In the genomic region with DNA sequence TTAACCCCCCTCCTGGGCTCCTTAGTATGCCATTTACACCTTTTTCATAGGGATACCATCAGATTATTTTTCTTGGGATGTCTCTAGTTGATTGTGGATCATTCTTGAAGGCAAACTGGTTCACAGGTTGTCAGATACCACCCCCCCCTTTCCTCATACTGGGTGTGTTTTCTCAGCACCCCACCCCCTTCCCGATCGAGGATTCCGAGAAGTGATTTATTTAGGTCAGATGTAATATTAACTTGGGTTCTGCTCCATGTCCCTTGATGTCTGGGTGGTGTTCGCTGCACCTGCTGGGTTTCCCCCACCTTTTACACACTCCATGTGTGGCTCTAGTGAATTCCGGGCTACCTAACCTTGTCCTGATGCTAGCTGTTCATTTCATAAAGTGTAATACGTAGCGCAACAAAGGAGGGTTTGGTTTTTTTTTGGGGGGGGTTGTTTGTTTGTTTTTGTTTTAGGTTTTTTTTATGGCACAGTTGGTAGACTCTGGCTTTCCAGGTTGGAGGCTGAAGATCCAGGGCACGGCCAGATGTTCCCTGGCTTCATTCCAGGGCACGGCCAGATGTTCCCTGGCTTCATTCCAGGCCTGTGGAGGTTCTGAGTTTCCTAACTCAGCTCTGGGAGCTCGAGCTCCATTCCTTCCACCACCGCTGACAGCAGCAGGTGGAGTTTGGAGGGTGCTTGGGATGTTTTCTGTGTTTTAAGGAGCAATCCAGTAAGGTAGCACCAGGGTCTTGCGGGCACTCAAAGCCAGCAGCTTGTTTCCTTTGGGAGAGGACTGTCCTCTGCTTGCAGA, we compare ENCODE assay signal across 23 mouse cellular contexts. TPM values are rescaled to one million over a fixed set of nuclear protein-coding genes. Genes with fewer than 3 reads are reported as not detected.
DNase-seq lines count a peak whose midpoint lies in the region; ATAC-seq and TF ChIP-seq lines count a peak whose summit lies in the region.
"Had no signal": no experiment of that assay in that cellular context is flagged by ENCODE, and none has a peak within 500 bp of the region (broad histone marks: within the 10 kb centered on the region; RNA-seq: fewer than 3 reads in every experiment).

No protein-coding gene starts in this region.

- H3K27me3 ChIP-seq in neural tube, embryonic 11.5 days (ENCODE audit: control insufficient read depth, insufficient read depth, low read length), result no peaks in the 10 kb centered on the region
- no peaks in the 10 kb centered on the region for H3K27me3 ChIP-seq in cerebellum, adult 2 months (ENCODE audit: control insufficient read depth, insufficient read depth, low read length)
- peaks cover 15% of the 10 kb centered on the region for H3K27me3 ChIP-seq in midbrain, embryonic 10.5 days (ENCODE audit: low read depth, poor library complexity, severe bottlenecking)
- H3K27me3 ChIP-seq: forebrain, embryonic 13.5 days; liver, embryonic 13.5 days; neural tube, embryonic 15.5 days had no signal

- peak; percentile 12 to 18 for DNase-seq in heart, adult 18-20 months
- DNase-seq in heart, postnatal 36 days, result no peak
- DNase-seq in neural tube, embryonic 11.5 days (ENCODE audit: low spot score), result peak; percentile 17
- DNase-seq in neural tube, embryonic 10.5 days (ENCODE audit: extremely low spot score, low spot score), result no peak
- DNase-seq in kidney, postnatal 14 days, result peak; percentile 29
- DNase-seq in cerebellum, adult 2 months, result no peak
- no peak for DNase-seq in midbrain, embryonic 10.5 days (ENCODE audit: low spot score)
- DNase-seq: adrenal gland, adult 8-10 months; cerebellum, adult 9-11 months; gastrocnemius, postnatal 10 days; heart, adult 2 months; layer of hippocampus, adult 9-11 months; liver, embryonic 13.5 days; midbrain, embryonic 14.5 days; thymus, postnatal 36 days had no signal

- 0 out of 2 replicates have a peak, but pooled peaks cover 4% of the 10 kb centered on the region for H3K4me1 ChIP-seq in neural tube, embryonic 11.5 days (ENCODE audit: control insufficient read depth, insufficient read depth, low read length)
- H3K4me1 ChIP-seq in cerebellum, adult 2 months (ENCODE audit: control insufficient read depth, insufficient read depth, low read length), result no peaks in the 10 kb centered on the region
- H3K4me1 ChIP-seq in midbrain, embryonic 10.5 days, result peaks cover 14% of the 10 kb centered on the region
- H3K4me1 ChIP-seq: forebrain, embryonic 13.5 days; hindbrain, embryonic 12.5 days; liver, embryonic 13.5 days had no signal

- no peak for TF ChIP-seq POLR2A in cerebellum, adult 2 months (IDR thresholded peaks at IDR 0.05; ENCODE audit: borderline replicate concordance, insufficient read depth, low read length)

- 84% methylated on average over 12 of the region's 12 CpGs for WGBS in neural tube, embryonic 11.5 days
- WGBS in cerebellum, adult 2 months, result 72% methylated on average over 12 of the region's 12 CpGs
- WGBS in midbrain, embryonic 10.5 days, result 89% methylated on average over 12 of the region's 12 CpGs

- no peak overlapping the region for H3K9ac ChIP-seq in neural tube, embryonic 11.5 days (ENCODE audit: low read length)
- H3K9ac ChIP-seq: forebrain, embryonic 13.5 days; hindbrain, embryonic 12.5 days; liver, embryonic 13.5 days; neural tube, embryonic 15.5 days had no signal

- intact Hi-C loops in heart, postnatal 36 days (cut with DNase I), result no loop called here

- no peak overlapping the region for H3K27ac ChIP-seq in neural tube, embryonic 11.5 days (ENCODE audit: low read depth, low read length)
- H3K27ac ChIP-seq in cerebellum, adult 2 months (ENCODE audit: insufficient read depth, low read length), result no peak overlapping the region
- H3K27ac ChIP-seq in midbrain, embryonic 10.5 days (replicated peaks), result no peak overlapping the region
- H3K27ac ChIP-seq: forebrain, embryonic 13.5 days; heart, adult 2 months; hindbrain, embryonic 12.5 days; left cerebral cortex, adult 2 months; liver, embryonic 13.5 days; neural tube, embryonic 15.5 days; stomach, postnatal 0 days had no signal

- no peak for TF ChIP-seq CTCF in cerebellum, adult 2 months (IDR thresholded peaks at IDR 0.05; ENCODE audit: borderline replicate concordance, insufficient read depth, low read depth, low read length)

- H3K36me3 ChIP-seq in neural tube, embryonic 11.5 days (ENCODE audit: control insufficient read depth, insufficient read depth, low read length), result no peaks in the 10 kb centered on the region
- no peaks in the 10 kb centered on the region for H3K36me3 ChIP-seq in midbrain, embryonic 10.5 days
- H3K36me3 ChIP-seq: hindbrain, embryonic 12.5 days; liver, embryonic 13.5 days; neural tube, embryonic 15.5 days had no signal

- H3K4me2 ChIP-seq in neural tube, embryonic 11.5 days (ENCODE audit: low read depth), result no peak overlapping the region
- H3K4me2 ChIP-seq: forebrain, embryonic 13.5 days; hindbrain, embryonic 12.5 days; liver, embryonic 13.5 days; neural tube, embryonic 15.5 days had no signal

- H3K9me3 ChIP-seq in neural tube, embryonic 11.5 days (ENCODE audit: control insufficient read depth, low read length), result no peaks in the 10 kb centered on the region
- no peaks in the 10 kb centered on the region; the same call in 1 of the 2 replicates for H3K9me3 ChIP-seq in midbrain, embryonic 10.5 days (replicated peaks)
- H3K9me3 ChIP-seq: forebrain, embryonic 13.5 days; liver, embryonic 13.5 days; neural tube, embryonic 15.5 days had no signal

- no peak overlapping the region for H3K4me3 ChIP-seq in neural tube, embryonic 11.5 days (ENCODE audit: low read depth, low read length)
- no peak overlapping the region for H3K4me3 ChIP-seq in cerebellum, adult 2 months (replicated peaks; ENCODE audit: insufficient read depth, low read depth, low read length)
- H3K4me3 ChIP-seq in midbrain, embryonic 10.5 days, result no peak overlapping the region
- H3K4me3 ChIP-seq: forebrain, embryonic 13.5 days; heart, adult 2 months; hindbrain, embryonic 12.5 days; left cerebral cortex, adult 2 months; liver, embryonic 13.5 days; neural tube, embryonic 15.5 days had no signal

- ATAC-seq in neural tube, embryonic 11.5 days (ENCODE audit: insufficient read depth, low FRiP score, low TSS enrichment), result no peak
- ATAC-seq: forebrain, embryonic 13.5 days; inflammation-experienced regulatory T-cells, adult 6 months; lung, postnatal 0 days had no signal

RNA-seq across cellular contexts. Expression of a gene that starts 37.1 kb away (rescaled TPM):
- total RNA-seq in heart, adult 18-20 months (2021), result 1 to 10 TPM; 1.8 TPM
- 1 to 10 TPM; 1.7 to 2.2 TPM for total RNA-seq in heart, postnatal 36 days (2021)
- 0.78 and 0.88 TPM in 2 replicates for polyA plus RNA-seq in neural tube, embryonic 11.5 days (2014; fragmentation: Nextera tagmentation; extraction: Ambion mirVana)
- polyA plus RNA-seq in cerebellum, adult 2 months (2012; rRNA removed), result 1.9 and 2.7 TPM in 2 replicates
- 0.96 and 1.1 TPM in 2 replicates for polyA plus RNA-seq in midbrain, embryonic 10.5 days (2016; fragmentation: Nextera tagmentation; extraction: Ambion mirVana)
- total RNA-seq: megakaryocyte, adult 5-6 weeks had no signal

Comparison
In these comparisons a context has a peak if more than half of its experiments do, and no peak if none do; other contexts are left out.
1. DNase-seq: peak in heart, adult 18-20 months (2 of 2), neural tube, embryonic 11.5 days (single experiment) and kidney, postnatal 14 days (single experiment); none in heart, postnatal 36 days (0 of 2), neural tube, embryonic 10.5 days (single experiment), cerebellum, adult 2 months (0 of 2) and midbrain, embryonic 10.5 days (single experiment).